Mouse (Mus musculus) brain, embryonic 14.5 days (tissue): ENCODE measurements at regions not wholly inside any gene's neighbourhood (a gene's known extent, or its start where the extent isn't known, plus 50 kb on each side); places are given as distances from the start of the nearest gene placed in this dataset.
"Not testable (repeated sequence)": the region's sequence is repeated elsewhere in the genome, so short reads cannot be mapped to it uniquely, and the experiment has no call there.

ENCODE experiments used
- CTCF ChIP-seq: fragments of 200-500 bp; IDR thresholded peaks from 2 replicates; pipeline ENCODE4 v1.5.1; 2012; ENCODE audit warnings: inconsistent platforms, mild to moderate bottlenecking, moderate library complexity, borderline replicate concordance; ENCODE audit not compliant: insufficient read depth, insufficient read length; ENCODE audit errors: extremely low read depth
- POLR2A ChIP-seq: fragments of 200-500 bp; IDR thresholded peaks from 2 replicates; pipeline ENCODE4 v1.6.1; 2012; ENCODE audit warnings: mild to moderate bottlenecking, inconsistent platforms, borderline replicate concordance; ENCODE audit not compliant: poor library complexity, insufficient read depth, insufficient read length, severe bottlenecking; ENCODE audit errors: extremely low read depth

DNA sequence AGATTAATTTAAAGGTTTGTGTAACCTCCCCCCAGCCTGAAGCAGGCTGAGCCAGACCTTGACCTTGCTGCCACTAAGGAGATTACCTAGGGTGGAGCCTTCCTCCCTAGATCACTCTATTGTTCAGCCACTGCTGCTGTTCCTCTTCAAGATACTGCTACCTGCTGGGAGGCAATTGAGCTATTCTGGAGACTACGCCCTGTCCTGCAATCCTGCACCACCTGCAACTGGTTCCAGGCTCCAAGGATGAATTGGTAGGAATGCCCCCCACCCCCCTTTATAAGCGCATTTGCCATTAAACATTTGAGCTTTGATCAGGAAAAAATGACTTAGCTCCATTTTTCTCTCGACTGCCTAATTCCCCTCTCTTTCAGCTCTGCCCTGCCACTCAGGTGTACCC lies 1220.0 kb upstream of the Klhl29 start:
- TF ChIP-seq CTCF, POLR2A: not testable (repeated sequence)
